Mouse (Mus musculus) embryonic facial prominence, embryonic 10.5 days (tissue): Measurements from ENCODE around the gene Panx1. TPM values are rescaled to one million over a fixed set of nuclear protein-coding genes. Genes with fewer than 3 reads are reported as not detected.

Experiments
- DNase-seq: peaks from one replicate; pipeline ENCODE4 v3.0.0-alpha.2; 2017; ENCODE audit warnings: low spot score
- H3K27ac ChIP-seq: fragments of 300-500 bp; sonication (generic); replicated peaks from 2 replicates; pipeline ENCODE4 v1.5.1; 2016; ENCODE audit warnings: mild to moderate bottlenecking
- H3K27me3 ChIP-seq: fragments of 300-500 bp; sonication (generic); replicated peaks from 2 replicates; pipeline ENCODE4 v1.6.1; 2016; ENCODE audit warnings: low read depth, mild to moderate bottlenecking; ENCODE audit not compliant: poor library complexity, severe bottlenecking
- H3K36me3 ChIP-seq: fragments of 300-500 bp; sonication (generic); replicated peaks from 2 replicates; pipeline ENCODE4 v1.6.1; 2016; ENCODE audit warnings: mild to moderate bottlenecking, moderate library complexity
- H3K4me1 ChIP-seq: fragments of 300-500 bp; sonication (generic); 2 replicates; pipeline ENCODE4 v1.6.1; 2016
- H3K4me3 ChIP-seq: fragments of 300-500 bp; sonication (generic); 2 replicates; pipeline ENCODE4 v1.5.1; 2016; ENCODE audit warnings: mild to moderate bottlenecking, moderate library complexity
- H3K9me3 ChIP-seq: fragments of 300-500 bp; sonication (generic); 2 replicates; pipeline ENCODE4 v1.6.1; 2016; ENCODE audit warnings: mild to moderate bottlenecking
- WGBS: fragments of 180-500 bp; shearing (Covaris S2); methylation state at CpG from one replicate; pipeline ENCODE4 v1.1.7; 2016; 5-methylcytosine and 5-hydroxymethylcytosine counted together
- polyA plus RNA-seq: library from polyadenylated mRNA; unstranded; fragments of >200 nt; fragmentation: Nextera tagmentation; extraction: Ambion mirVana; gene quantifications from 2 replicates; pipeline ENCODE4 v1.2.1, GENCODE M21; 2016

Panx1 gene
- 68.7 and 70.9 TPM in 2 replicates for polyA plus RNA-seq

DNA sequence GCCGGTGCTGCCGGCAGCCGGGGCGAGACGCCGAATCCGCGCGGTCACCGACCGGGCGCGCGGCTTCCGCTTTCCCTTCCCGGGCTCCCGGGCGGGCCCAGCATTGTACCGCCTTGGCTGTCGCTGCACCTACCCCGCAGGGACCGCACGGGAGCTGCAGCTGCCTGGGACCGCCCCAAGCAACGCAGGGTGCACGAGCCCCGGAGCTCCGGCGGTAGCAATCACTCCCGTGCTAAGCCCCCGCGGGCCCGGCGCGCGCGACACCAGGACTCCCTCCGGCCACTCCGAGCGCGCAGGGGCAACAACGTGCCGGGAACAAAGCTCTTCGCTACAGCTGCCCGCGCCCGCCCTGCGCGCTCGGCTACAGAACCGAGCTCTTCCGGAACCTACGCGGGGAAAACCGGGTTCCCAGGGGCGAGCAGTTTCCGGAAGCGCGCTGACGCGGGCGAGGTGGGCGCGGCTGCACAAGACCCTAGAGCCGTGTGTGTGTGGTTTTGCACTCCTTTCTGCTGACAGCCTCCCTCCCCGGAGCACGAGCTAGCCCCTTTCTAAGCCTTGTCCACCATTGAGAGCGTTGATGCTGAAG, at the start of gene Panx1:
Gene Panx1, minus strand, starts transcription at position 395 of the 586 bp plus-strand sequence.
- peaks cover 18% of the 10 kb centered on the region for H3K36me3 ChIP-seq
- H3K9me3 ChIP-seq = no peaks in the 10 kb centered on the region
- peaks cover 29% of the 10 kb centered on the region for H3K4me1 ChIP-seq
- H3K4me3 ChIP-seq = peak within 1 kb of the TSS; percentile 90
- peak within 1 kb of the TSS; percentile 94 for H3K27ac ChIP-seq
- DNase-seq = peak; percentile 89
- under 1% methylated on average over 68 of the region's 68 CpGs for WGBS
- no peaks in the 10 kb centered on the region; the same call in 1 of the 2 replicates for H3K27me3 ChIP-seq

DNA sequence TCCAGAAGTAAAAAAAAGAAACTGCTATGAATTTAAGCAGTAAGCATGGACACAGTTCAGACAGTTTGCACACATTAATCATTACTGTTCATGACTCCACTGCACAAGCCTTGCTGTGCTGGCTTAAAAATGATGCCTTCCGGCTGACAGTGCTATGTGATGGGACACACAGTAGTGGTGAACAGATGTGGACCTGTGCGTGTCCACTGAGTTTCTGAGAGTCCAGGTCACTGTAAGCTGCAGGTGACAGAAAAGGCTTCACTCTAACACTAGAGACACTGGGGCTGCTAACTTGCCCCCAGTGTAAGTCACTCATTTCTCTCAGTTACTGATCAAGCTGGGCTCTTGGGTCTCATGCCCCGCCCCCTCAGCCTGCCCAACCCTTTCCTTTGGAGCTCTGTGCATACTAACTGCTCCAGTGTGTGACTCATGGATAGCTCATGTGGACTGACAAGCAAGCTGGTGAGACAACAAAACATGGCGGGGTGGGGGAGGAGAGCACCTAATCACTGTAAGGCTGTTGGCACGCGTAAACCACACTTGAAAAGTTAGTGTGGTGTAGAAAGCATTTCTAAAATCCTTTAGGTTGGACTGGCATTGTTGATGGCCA, 23.5 kb upstream of the Panx1 start:
- Histone ChIP-seq H3K9me3 (no peaks in the 10 kb centered on the region), H3K27me3 (no peaks in the 10 kb centered on the region), H3K36me3 (no peaks in the 10 kb centered on the region), H3K4me1 (peaks cover 5% of the 10 kb centered on the region; the same call in 1 of the 2 replicates), H3K27ac (no peak overlapping the region), H3K4me3 (no peak overlapping the region)
- peak; percentile 10 for DNase-seq
- 80% methylated on average over 6 of the region's 6 CpGs for WGBS

DNA sequence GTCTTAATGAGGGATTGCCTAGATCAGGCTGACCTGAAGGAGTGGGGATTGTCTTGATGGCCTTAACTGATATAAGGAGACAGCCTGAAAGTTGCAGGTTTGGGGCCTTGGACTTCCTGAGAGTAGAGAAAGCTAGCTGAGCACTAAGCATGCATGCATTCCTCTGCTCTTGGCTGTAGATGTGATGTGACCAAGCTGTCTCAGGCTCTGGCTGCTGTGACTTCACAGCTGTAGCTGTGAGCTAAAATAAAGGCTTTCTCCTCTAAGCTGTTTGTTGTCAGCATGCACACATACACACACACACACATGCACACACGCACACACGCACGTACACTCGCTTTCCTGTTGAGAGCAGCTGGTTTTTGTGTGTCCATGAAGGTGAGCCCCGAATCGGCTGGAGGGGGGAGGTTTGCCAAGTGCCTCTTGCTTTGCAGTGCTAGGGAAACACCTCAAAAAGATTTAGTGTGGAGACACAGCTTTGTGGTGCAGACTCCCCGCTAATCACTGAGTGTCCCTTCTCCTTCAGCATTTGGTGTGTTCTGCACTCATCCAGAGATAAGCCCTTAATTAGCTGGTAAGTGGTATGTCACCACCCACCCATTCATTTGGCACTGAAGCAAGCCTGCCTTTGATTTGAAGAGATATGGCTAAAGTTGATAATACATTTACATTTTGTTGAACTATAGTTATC, 22.9 kb upstream of the Panx1 start:
- Histone ChIP-seq H3K9me3 (no peaks in the 10 kb centered on the region), H3K4me3 (no peak overlapping the region), H3K27ac (no peak overlapping the region), H3K36me3 (no peaks in the 10 kb centered on the region), H3K4me1 (peaks cover 5% of the 10 kb centered on the region; the same call in 1 of the 2 replicates), H3K27me3 (no peaks in the 10 kb centered on the region)
- DNase-seq = no peak
- 80% methylated on average over 7 of the region's 7 CpGs for WGBS

DNA sequence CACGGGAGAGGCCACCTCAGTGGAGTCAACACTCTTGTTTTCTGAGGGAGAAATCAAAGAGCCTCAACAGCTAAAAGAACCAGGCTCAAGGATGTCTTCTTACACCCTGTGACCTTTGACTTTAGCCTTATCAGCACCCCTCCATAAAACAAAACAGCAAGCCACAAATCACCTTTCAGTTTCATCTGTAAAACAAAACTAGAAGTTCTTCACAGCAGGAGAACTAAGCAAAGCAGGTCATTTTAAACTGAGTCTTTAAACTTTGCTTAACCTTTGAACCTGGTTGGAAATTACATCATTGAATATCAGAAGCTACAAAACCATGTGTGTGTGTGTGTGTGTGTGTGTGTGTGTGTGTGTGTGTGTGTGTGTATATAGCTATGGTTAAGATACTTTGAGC, 18.9 kb upstream of the Panx1 start:
- Histone ChIP-seq H3K9me3 (no peaks in the 10 kb centered on the region), H3K27me3 (no peaks in the 10 kb centered on the region), H3K27ac (no peak overlapping the region), H3K4me1 (peaks cover 5% of the 10 kb centered on the region; the same call in 1 of the 2 replicates), H3K4me3 (no peak overlapping the region), H3K36me3 (no peaks in the 10 kb centered on the region)
- 34% methylated on average over 1 of the region's 1 CpGs for WGBS
- no peak for DNase-seq

DNA sequence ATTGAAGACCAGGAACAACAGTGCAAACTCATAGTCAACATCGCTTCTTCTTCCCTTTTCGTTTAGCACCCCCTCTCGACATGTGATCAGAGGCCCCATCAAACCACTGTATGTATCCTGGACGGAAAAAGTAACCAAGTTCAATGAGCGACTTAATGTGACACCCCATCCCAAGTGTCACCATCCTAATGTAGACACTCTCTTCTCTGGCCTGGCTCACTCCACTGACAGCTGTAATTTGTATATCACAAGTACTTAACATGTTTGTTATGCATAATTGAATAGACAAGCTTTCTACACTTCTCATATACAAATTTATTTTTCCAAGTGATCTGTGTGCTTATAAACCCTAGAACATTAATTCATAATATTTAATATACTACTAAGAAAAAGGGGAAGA, 15.6 kb upstream of the Panx1 start:
- Histone ChIP-seq H3K4me3 (no peak overlapping the region), H3K27me3 (no peaks in the 10 kb centered on the region), H3K36me3 (no peaks in the 10 kb centered on the region), H3K9me3 (no peaks in the 10 kb centered on the region), H3K27ac (no peak overlapping the region), H3K4me1 (no peaks in the 10 kb centered on the region)
- DNase-seq = no peak
- 88% methylated on average over 5 of the region's 5 CpGs for WGBS

DNA sequence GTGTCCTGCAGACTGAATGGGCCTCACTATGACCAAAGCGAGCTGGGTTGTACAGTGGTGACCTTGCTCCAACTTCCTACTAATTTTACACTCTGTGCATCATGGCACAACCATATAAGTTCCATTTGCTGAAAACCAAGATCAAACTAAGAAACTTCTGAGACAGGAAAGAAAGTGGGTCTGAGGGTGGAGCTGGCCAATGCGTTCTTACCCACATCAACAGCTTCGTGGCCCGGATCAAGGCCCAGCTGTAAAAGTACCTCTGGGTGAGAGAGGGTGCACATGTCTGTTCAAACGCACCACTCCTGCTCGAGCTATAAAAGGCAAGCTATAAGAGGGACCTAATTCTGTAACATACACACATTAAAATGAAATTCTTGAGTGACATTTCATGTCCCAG, 14.7 kb upstream of the Panx1 start:
- Histone ChIP-seq H3K4me1 (no peaks in the 10 kb centered on the region), H3K4me3 (no peak overlapping the region), H3K9me3 (no peaks in the 10 kb centered on the region), H3K36me3 (no peaks in the 10 kb centered on the region), H3K27me3 (no peaks in the 10 kb centered on the region), H3K27ac (no peak overlapping the region)
- 88% methylated on average over 6 of the region's 6 CpGs for WGBS
- DNase-seq = no peak

DNA sequence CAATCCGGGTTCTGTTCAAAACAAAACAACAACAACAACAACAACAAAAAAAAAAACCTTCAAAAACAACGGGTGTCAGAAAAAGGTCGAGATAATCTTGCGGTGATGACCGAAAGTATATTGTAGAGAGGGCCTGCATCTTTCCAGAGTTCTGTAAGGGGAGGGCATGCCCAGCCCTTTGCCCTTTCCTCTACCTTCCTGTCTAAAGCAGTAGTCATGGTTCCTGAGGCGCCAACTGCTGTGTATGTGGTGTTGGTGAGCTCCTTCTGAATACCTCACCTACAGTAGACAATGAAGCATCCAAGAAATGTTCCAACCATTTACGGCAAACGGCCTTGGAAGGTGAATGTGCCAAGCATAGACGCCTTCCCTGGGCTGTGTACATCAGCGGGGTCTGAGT, 462 bp upstream of the Panx1 start:
- Histone ChIP-seq H3K4me3 (peak overlapping the region; percentile 90), H3K27ac (peak overlapping the region; percentile 94), H3K4me1 (peaks cover 28% of the 10 kb centered on the region), H3K27me3 (no peaks in the 10 kb centered on the region; the same call in 1 of the 2 replicates), H3K9me3 (no peaks in the 10 kb centered on the region), H3K36me3 (peaks cover 13% of the 10 kb centered on the region)
- DNase-seq = no peak
- WGBS = 40% methylated on average over 10 of the region's 10 CpGs

DNA sequence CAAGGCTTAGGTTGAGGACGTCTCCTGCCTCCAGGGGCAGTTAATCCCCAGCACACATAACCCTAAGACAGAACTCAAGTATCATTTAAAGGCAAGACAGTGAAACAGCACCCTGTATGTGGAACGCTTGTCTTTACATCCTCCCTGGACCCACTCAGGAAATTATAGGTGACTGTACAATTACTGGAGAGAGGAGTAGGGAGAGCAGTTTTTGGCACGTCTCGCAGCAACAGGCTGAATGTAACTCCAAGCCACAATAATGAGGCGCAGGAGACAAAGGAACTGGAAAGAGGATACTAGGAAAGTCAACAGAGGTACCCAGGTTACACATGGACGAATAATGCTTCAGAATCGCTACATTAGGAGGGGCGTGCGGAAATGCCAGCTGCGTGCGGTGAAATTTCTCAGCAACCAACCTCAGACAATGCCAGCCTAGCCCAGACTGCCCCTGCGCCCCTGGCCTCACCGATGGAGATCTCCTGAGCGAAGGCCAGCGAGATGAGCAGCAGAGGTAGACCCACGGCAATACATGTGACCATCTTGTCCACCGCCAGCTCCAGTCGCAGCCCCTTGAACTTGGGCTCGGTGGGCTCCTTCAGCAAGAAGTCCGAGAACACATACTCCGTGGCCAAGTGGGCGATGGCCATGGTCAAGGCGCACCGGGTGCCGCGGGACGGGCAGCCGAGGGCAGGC, 741 bp downstream of the Panx1 start:
- H3K9me3 ChIP-seq = no peaks in the 10 kb centered on the region
- H3K27me3 ChIP-seq = no peaks in the 10 kb centered on the region; the same call in 1 of the 2 replicates
- peaks cover 18% of the 10 kb centered on the region for H3K36me3 ChIP-seq
- H3K4me3 ChIP-seq = peak overlapping the region; percentile 90
- peak overlapping the region; percentile 94 for H3K27ac ChIP-seq
- H3K4me1 ChIP-seq = peaks cover 29% of the 10 kb centered on the region
- DNase-seq = no peak
- under 1% methylated on average over 28 of the region's 28 CpGs for WGBS

DNA sequence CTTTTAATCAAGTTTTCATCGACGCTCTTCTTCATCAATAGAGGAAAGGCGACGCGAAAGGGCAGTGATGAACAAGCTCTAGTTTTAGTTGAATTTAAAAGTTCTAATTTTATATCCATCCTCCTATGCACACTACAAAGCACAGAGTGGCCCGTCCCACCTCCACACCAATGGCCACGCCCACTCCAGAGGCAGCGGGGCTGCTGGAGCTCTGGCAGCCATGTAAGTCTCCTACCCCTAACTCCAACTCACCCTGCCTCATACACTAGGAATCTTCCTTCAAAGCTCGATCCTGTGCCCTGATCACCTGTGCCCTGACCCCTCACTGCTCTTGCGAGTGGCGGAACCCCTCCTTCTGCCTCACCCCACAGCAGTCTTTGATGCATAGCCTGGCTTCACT, 3.7 kb downstream of the Panx1 start:
- Histone ChIP-seq H3K27me3 (no peaks in the 10 kb centered on the region), H3K4me1 (peaks cover 39% of the 10 kb centered on the region), H3K36me3 (peaks cover 23% of the 10 kb centered on the region), H3K27ac (no peak overlapping the region), H3K4me3 (no peak overlapping the region), H3K9me3 (no peaks in the 10 kb centered on the region)
- DNase-seq = no peak
- 90% methylated on average over 11 of the region's 11 CpGs for WGBS

DNA sequence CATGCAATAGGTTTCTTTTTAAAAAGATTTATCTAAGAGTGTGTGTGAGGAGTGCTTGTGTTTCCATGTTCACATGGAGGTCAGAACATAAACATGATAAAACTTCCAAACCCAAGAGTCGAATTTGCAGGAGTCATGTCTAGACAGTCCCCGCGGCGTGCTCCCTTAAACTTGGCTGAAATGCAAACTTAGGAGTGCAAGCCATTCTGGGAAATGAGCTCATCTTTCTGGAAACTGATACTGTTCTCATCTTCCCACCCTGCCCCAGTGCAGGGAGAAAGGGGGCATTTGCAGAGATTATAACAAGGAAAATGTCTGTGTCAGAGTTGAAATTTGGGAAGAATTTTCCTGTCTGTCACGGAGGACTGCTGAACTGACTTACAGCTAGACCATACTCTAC, 5.4 kb downstream of the Panx1 start:
- Histone ChIP-seq H3K27ac (no peak overlapping the region), H3K27me3 (no peaks in the 10 kb centered on the region), H3K4me3 (no peak overlapping the region), H3K4me1 (peaks cover 30% of the 10 kb centered on the region), H3K9me3 (no peaks in the 10 kb centered on the region), H3K36me3 (peaks cover 23% of the 10 kb centered on the region)
- WGBS = 95% methylated on average over 5 of the region's 5 CpGs
- no peak for DNase-seq

DNA sequence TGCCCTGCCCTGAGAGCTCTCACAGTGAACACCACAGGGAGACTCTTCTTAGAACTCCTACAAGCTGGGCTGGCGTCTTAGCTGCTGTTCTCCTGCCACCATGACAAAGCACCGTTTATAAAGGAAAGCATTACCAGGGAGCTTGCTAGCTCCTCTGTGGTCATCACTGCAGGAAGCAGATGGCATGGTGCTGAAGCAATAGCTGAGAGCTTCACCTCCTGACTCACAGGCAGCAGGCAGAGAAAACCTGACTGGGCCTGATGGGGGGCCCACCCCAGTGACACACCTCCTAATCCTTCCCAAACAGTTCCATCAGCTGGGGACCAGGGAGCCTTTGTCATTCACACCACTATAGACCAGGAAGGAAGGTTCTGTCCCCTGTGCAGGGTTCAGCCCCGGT, 7.6 kb downstream of the Panx1 start:
- no peak overlapping the region for H3K27ac ChIP-seq
- H3K4me3 ChIP-seq = no peak overlapping the region
- H3K4me1 ChIP-seq = peaks cover 12% of the 10 kb centered on the region
- H3K36me3 ChIP-seq = peaks cover 24% of the 10 kb centered on the region
- H3K27me3 ChIP-seq = no peaks in the 10 kb centered on the region
- no peaks in the 10 kb centered on the region for H3K9me3 ChIP-seq
- 60% methylated on average over 3 of the region's 3 CpGs for WGBS
- DNase-seq = no peak

DNA sequence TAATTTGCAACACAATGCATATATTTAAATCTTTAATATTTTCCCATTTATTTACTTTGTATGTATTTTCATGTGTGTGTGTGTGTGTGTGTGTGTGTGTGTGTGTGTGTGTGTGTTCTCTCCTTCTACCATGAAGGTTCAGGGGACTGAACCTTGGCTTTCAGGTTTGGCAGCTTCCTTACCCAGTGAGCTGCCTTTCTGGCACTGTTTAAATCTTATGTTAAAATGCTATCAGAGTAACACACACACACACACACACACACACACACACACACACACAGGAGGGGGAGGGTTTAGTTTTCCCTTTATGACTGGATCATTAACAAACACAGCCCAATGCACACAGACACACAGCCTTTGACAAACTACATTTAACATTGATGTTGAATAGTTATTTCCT, 8.0 kb downstream of the Panx1 start:
- H3K27me3 ChIP-seq = no peaks in the 10 kb centered on the region
- no peak for DNase-seq
- peaks cover 12% of the 10 kb centered on the region for H3K4me1 ChIP-seq
- no peak overlapping the region for H3K27ac ChIP-seq
- H3K9me3 ChIP-seq = no peaks in the 10 kb centered on the region
- H3K4me3 ChIP-seq = no peak overlapping the region
- peaks cover 28% of the 10 kb centered on the region for H3K36me3 ChIP-seq
